Mouse (Mus musculus) forebrain, embryonic 15.5 days (tissue): ENCODE measurements around the gene Vmn1r160. TPM values are rescaled to one million over a fixed set of nuclear protein-coding genes. Genes with fewer than 3 reads are reported as not detected.
"Not testable (repeated sequence)": the region's sequence is repeated elsewhere in the genome, so short reads cannot be mapped to it uniquely, and the experiment has no call there.

Source experiments
- ATAC-seq: fragments of 200-750 bp; cut with Nextera tagmentation; replicated peaks from 2 replicates; pipeline ENCODE4 v1.8.0; 2017; ENCODE audit warnings: mild to moderate bottlenecking, moderate TSS enrichment, moderate library complexity
- H3K27ac ChIP-seq: fragments of 300-500 bp; sonication (generic); replicated peaks from 2 replicates; pipeline ENCODE4 v1.5.1; 2015; ENCODE audit warnings: mild to moderate bottlenecking, inconsistent platforms
- H3K27me3 ChIP-seq: fragments of 300-500 bp; sonication (generic); 2 replicates; pipeline ENCODE4 v1.6.1; 2015; ENCODE audit warnings: inconsistent platforms
- H3K36me3 ChIP-seq: fragments of 300-500 bp; sonication (generic); 2 replicates; pipeline ENCODE4 v1.6.1; 2015; ENCODE audit warnings: mild to moderate bottlenecking, inconsistent platforms
- H3K4me1 ChIP-seq: fragments of 300-500 bp; sonication (generic); 2 replicates; pipeline ENCODE4 v1.6.1; 2015; ENCODE audit warnings: inconsistent platforms
- H3K4me2 ChIP-seq: fragments of 300-500 bp; sonication (generic); replicated peaks from 2 replicates; pipeline ENCODE4 v1.6.1; 2015; ENCODE audit warnings: mild to moderate bottlenecking, inconsistent platforms
- H3K4me3 ChIP-seq: fragments of 300-500 bp; sonication (generic); 2 replicates; pipeline ENCODE4 v1.5.1; 2015; ENCODE audit warnings: mild to moderate bottlenecking, inconsistent platforms
- H3K9ac ChIP-seq: fragments of 300-500 bp; sonication (generic); replicated peaks from 2 replicates; pipeline ENCODE4 v1.6.1; 2015; ENCODE audit warnings: mild to moderate bottlenecking, inconsistent platforms
- H3K9me3 ChIP-seq: fragments of 300-500 bp; sonication (generic); 2 replicates; pipeline ENCODE4 v1.6.1; 2016; ENCODE audit warnings: inconsistent platforms
- WGBS: fragments of 180-500 bp; shearing (Covaris S2); methylation state at CpG from one replicate; pipeline ENCODE4 v1.1.7; 2015; ENCODE audit warnings: mixed read lengths; 5-methylcytosine and 5-hydroxymethylcytosine counted together
- polyA plus RNA-seq: library from polyadenylated mRNA; unstranded; fragments of >200 nt; fragmentation: Nextera tagmentation; extraction: Ambion mirVana; gene quantifications from 2 replicates; pipeline ENCODE4 v1.2.1, GENCODE M21; 2015

Gene Vmn1r160
- not detected in 2 replicates for polyA plus RNA-seq

DNA sequence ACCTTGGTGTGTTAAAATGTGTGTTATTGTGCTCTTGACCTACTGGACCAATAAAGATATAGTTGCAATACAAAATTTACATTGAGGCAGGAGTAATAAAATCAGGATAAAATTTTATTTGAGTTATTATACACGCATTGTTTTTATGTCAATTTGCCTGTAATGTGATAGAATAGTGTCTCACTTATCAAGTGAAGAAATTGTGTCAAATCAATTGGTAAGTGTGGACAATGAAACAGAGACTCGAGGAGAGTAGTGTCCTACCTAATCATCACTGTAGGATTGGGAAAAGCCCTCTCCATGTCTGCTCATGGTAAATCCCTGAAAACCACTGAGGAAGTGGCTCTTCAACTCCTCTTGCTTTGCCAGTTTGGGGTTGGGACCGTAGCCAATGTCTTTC is at the start of gene Vmn1r160:
Gene Vmn1r160 (plus strand): TSS at position 301 of the 400 bp plus-strand sequence.
- H3K27me3 ChIP-seq, ATAC-seq, H3K9me3 ChIP-seq, H3K4me2 ChIP-seq, H3K4me1 ChIP-seq, H3K36me3 ChIP-seq, H3K27ac ChIP-seq, H3K4me3 ChIP-seq, H3K9ac ChIP-seq: not testable (repeated sequence)
- WGBS: 53% methylated on average over 1 of the region's 3 CpGs

DNA sequence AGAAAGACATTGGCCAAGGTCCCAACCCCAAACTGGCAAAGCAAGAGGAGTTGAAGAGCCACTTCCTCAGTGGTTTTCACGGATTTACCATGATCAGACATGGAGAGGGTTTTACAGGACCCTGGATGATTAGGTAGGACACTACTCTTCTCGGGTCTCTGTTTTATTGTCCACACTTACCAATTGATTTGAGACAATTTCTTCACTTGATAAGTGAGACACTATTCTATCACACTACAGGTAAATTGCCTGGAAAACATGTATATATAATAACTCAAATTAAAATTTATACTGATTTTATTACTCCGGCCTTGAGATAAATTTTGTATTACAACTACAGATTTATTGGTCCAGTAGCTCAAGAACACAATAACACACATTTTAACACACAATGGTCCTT is 27.5 kb upstream of the Vmn1r160 start, which contains the start of gene Vmn1r159:
Gene Vmn1r159 (minus strand): TSS at position 101 of the 400 bp plus-strand sequence.
- not testable (repeated sequence) for H3K4me2 ChIP-seq, H3K9ac ChIP-seq, H3K27ac ChIP-seq, H3K4me1 ChIP-seq, H3K27me3 ChIP-seq, H3K4me3 ChIP-seq, ATAC-seq, H3K9me3 ChIP-seq, H3K36me3 ChIP-seq
- 58% methylated on average over 3 of the region's 3 CpGs for WGBS

Other genes with a start within 250 kb of the Vmn1r160 start
- not detected in 2 replicates for gene Vmn1r155, start 213.2 kb upstream of the Vmn1r160 start, polyA plus RNA-seq
- not detected in 2 replicates for gene Gm8693, start 178.9 kb upstream of the Vmn1r160 start, polyA plus RNA-seq
- gene Gm4567, start 151.5 kb upstream of the Vmn1r160 start, polyA plus RNA-seq: not detected in 2 replicates
- not detected in 2 replicates for gene Vmn1r157, start 109.5 kb upstream of the Vmn1r160 start, polyA plus RNA-seq
- not detected in 2 replicates for gene Vmn1r158, start 80.4 kb upstream of the Vmn1r160 start, polyA plus RNA-seq
- not detected in 2 replicates for gene Vmn1r159, start 27.6 kb upstream of the Vmn1r160 start, polyA plus RNA-seq
- gene Gm4214, start 113.4 kb downstream of the Vmn1r160 start, polyA plus RNA-seq: not detected in 2 replicates
- not detected in 2 replicates for gene Gm4216, start 148.7 kb downstream of the Vmn1r160 start, polyA plus RNA-seq
- not detected in 2 replicates for gene Vmn1r163, start 184.3 kb downstream of the Vmn1r160 start, polyA plus RNA-seq
- not detected in 2 replicates for gene Gm8720, start 196.2 kb downstream of the Vmn1r160 start, polyA plus RNA-seq